Mouse (Mus musculus) ovary, postnatal 10 days (tissue): ENCODE results near the gene Adgrl2.

ENCODE experiments used
- DNase-seq: peaks from one replicate; pipeline ENCODE4 v3.0.0; 2022; ENCODE audit warnings: low spot score

Adgrl2 gene

GRCm38 (mm10) chr3:148921966-148922587 lies 68.3 kb downstream of the Adgrl2 start:
- DNase-seq: no peak

- no peak for DNase-seq
Measured at GRCm38 (mm10) chr3:148920881-148921280, 69.5 kb downstream of the Adgrl2 start.

GRCm38 (mm10) chr3:148918425-148918824 lies 71.9 kb downstream of the Adgrl2 start:
- DNase-seq: no peak

GRCm38 (mm10) chr3:148917837-148918236 lies 72.5 kb downstream of the Adgrl2 start:
- DNase-seq: no peak

GRCm38 (mm10) chr3:148916226-148916625 lies 74.1 kb downstream of the Adgrl2 start:
- no peak for DNase-seq

- DNase-seq: no peak
Measured at GRCm38 (mm10) chr3:148912944-148913684, 77.2 kb downstream of the Adgrl2 start.

- no peak for DNase-seq
Measured at GRCm38 (mm10) chr3:148912536-148912935, 77.8 kb downstream of the Adgrl2 start.

- no peak for DNase-seq
Measured at GRCm38 (mm10) chr3:148907873-148908272, 82.5 kb downstream of the Adgrl2 start.

GRCm38 (mm10) chr3:148907024-148907778 lies 83.2 kb downstream of the Adgrl2 start:
- no peak for DNase-seq

- no peak for DNase-seq
Measured at GRCm38 (mm10) chr3:148905906-148906779, 84.2 kb downstream of the Adgrl2 start.

GRCm38 (mm10) chr3:148905435-148905834 lies 84.9 kb downstream of the Adgrl2 start:
- no peak for DNase-seq

- no peak for DNase-seq
Measured at GRCm38 (mm10) chr3:148899857-148900256, 90.5 kb downstream of the Adgrl2 start.

- DNase-seq: no peak
Measured at GRCm38 (mm10) chr3:148899416-148899815, 90.9 kb downstream of the Adgrl2 start.

GRCm38 (mm10) chr3:148898535-148899250 lies 91.7 kb downstream of the Adgrl2 start:
- no peak for DNase-seq

- DNase-seq: no peak
Measured at GRCm38 (mm10) chr3:148896281-148896680, 94.1 kb downstream of the Adgrl2 start.

- DNase-seq: no peak
Measured at GRCm38 (mm10) chr3:148895396-148896109, 94.8 kb downstream of the Adgrl2 start.

- DNase-seq: no peak
Measured at GRCm38 (mm10) chr3:148894867-148895266, 95.5 kb downstream of the Adgrl2 start.

- no peak for DNase-seq
Measured at GRCm38 (mm10) chr3:148887902-148888301, 102.5 kb downstream of the Adgrl2 start.

- DNase-seq: no peak
Measured at GRCm38 (mm10) chr3:148886956-148887355, 103.4 kb downstream of the Adgrl2 start.

- no peak for DNase-seq
Measured at GRCm38 (mm10) chr3:148885980-148886668, 104.2 kb downstream of the Adgrl2 start.
